Mouse (Mus musculus) neural tube, embryonic 11.5 days (tissue): ENCODE measurements around the gene Dnah14. TPM values are rescaled to one million over a fixed set of nuclear protein-coding genes. Genes with fewer than 3 reads are reported as not detected.
A peak's percentile ranks its signal among the peaks of the same experiment; 100 is the strongest.

Source experiments
- ATAC-seq: fragments of 200-750 bp; cut with Nextera tagmentation; 2 replicates; pipeline ENCODE4 v1.8.0; 2017; ENCODE audit warnings: moderate number of reproducible peaks, mild to moderate bottlenecking, moderate TSS enrichment, moderate library complexity; ENCODE audit not compliant: insufficient read depth, low FRiP score, low TSS enrichment
- DNase-seq: peaks from one replicate; pipeline ENCODE4 v3.0.0-alpha.2; 2015; ENCODE audit warnings: low spot score
- H3K27ac ChIP-seq: fragments of 300-500 bp; sonication (generic); 2 replicates; pipeline ENCODE4 v1.5.1; 2014; ENCODE audit warnings: low read depth, mild to moderate bottlenecking, low read length
- H3K27me3 ChIP-seq: fragments of 300-500 bp; sonication (generic); 2 replicates; pipeline ENCODE4 v1.6.1; 2014; ENCODE audit warnings: mild to moderate bottlenecking, low read length, mixed read lengths; ENCODE audit not compliant: control insufficient read depth, insufficient read depth
- H3K36me3 ChIP-seq: fragments of 300-500 bp; sonication (generic); 2 replicates; pipeline ENCODE4 v1.6.1; 2014; ENCODE audit warnings: mild to moderate bottlenecking, low read length, moderate library complexity, mixed read lengths; ENCODE audit not compliant: control insufficient read depth, insufficient read depth
- H3K4me1 ChIP-seq: fragments of 300-500 bp; sonication (generic); 2 replicates; pipeline ENCODE4 v1.6.1; 2014; ENCODE audit warnings: low read length, mixed read lengths; ENCODE audit not compliant: control insufficient read depth, insufficient read depth
- H3K4me2 ChIP-seq: fragments of 300-500 bp; sonication (generic); 2 replicates; pipeline ENCODE4 v1.6.1; 2014; ENCODE audit warnings: low read depth, mild to moderate bottlenecking, moderate library complexity
- H3K4me3 ChIP-seq: fragments of 300-500 bp; sonication (generic); 2 replicates; pipeline ENCODE4 v1.5.1; 2014; ENCODE audit warnings: low read depth, low read length
- H3K9ac ChIP-seq: fragments of 300-500 bp; sonication (generic); 2 replicates; pipeline ENCODE4 v1.6.1; 2014; ENCODE audit warnings: mild to moderate bottlenecking, low read length
- H3K9me3 ChIP-seq: fragments of 300-500 bp; sonication (generic); 2 replicates; pipeline ENCODE4 v1.6.1; 2016; ENCODE audit warnings: low read length; ENCODE audit not compliant: control insufficient read depth
- WGBS: fragments of 180-500 bp; shearing (Covaris S2); extraction: QIAGEN DNeasy Blood & Tissue Kit; methylation state at CpG from one replicate; pipeline ENCODE4 v1.1.7; 2014; 5-methylcytosine and 5-hydroxymethylcytosine counted together
- polyA plus RNA-seq: library from polyadenylated mRNA; unstranded; fragments of >200 nt; fragmentation: Nextera tagmentation; extraction: Ambion mirVana; gene quantifications from 2 replicates; pipeline ENCODE4 v1.2.1, GENCODE M21; 2014

The Dnah14 gene
- polyA plus RNA-seq, 1 experiment from 2014 or later = 2.1 TPM

GRCm38 (mm10) chr1:181850441-181850840, 274.1 kb downstream of the Dnah14 start:
- DNase-seq (no peak), ATAC-seq (no peak)
- no peak overlapping the region for H3K27ac ChIP-seq
- H3K4me2 ChIP-seq = no peak overlapping the region
- no peak overlapping the region for H3K4me3 ChIP-seq
- no peaks in the 10 kb centered on the region for H3K36me3 ChIP-seq
- no peaks in the 10 kb centered on the region for H3K27me3 ChIP-seq
- H3K9me3 ChIP-seq = no peaks in the 10 kb centered on the region
- no peak overlapping the region for H3K9ac ChIP-seq
- H3K4me1 ChIP-seq = peaks cover 4% of the 10 kb centered on the region; the same call in 1 of the 2 replicates
- 57% methylated on average over 4 of the region's 4 CpGs for WGBS

- Histone ChIP-seq H3K27ac (no peak overlapping the region), H3K9me3 (no peaks in the 10 kb centered on the region), H3K36me3 (no peaks in the 10 kb centered on the region), H3K4me2 (no peak overlapping the region), H3K9ac (no peak overlapping the region), H3K27me3 (no peaks in the 10 kb centered on the region), H3K4me1 (peaks cover 4% of the 10 kb centered on the region; the same call in 1 of the 2 replicates), H3K4me3 (no peak overlapping the region)
- 92% methylated on average over 12 of the region's 12 CpGs for WGBS
- ATAC-seq = no peak
- DNase-seq = no peak
These were observed 275.4 kb downstream of the Dnah14 start for GRCm38 (mm10) chr1:181851521-181852310.

GRCm38 (mm10) chr1:181852466-181852865, 276.1 kb downstream of the Dnah14 start:
- no peak overlapping the region for H3K9ac ChIP-seq
- ATAC-seq (no peak), DNase-seq (no peak)
- no peak overlapping the region for H3K4me2 ChIP-seq
- no peak overlapping the region for H3K4me3 ChIP-seq
- no peaks in the 10 kb centered on the region for H3K36me3 ChIP-seq
- H3K27ac ChIP-seq = no peak overlapping the region
- no peaks in the 10 kb centered on the region for H3K27me3 ChIP-seq
- WGBS = 48% methylated on average over 13 of the region's 13 CpGs
- H3K9me3 ChIP-seq = no peaks in the 10 kb centered on the region
- peaks cover 4% of the 10 kb centered on the region; the same call in 1 of the 2 replicates for H3K4me1 ChIP-seq

GRCm38 (mm10) chr1:181853081-181853736, 276.9 kb downstream of the Dnah14 start:
- Histone ChIP-seq H3K9me3 (no peaks in the 10 kb centered on the region), H3K36me3 (no peaks in the 10 kb centered on the region), H3K4me1 (peaks cover 4% of the 10 kb centered on the region; the same call in 1 of the 2 replicates), H3K4me3 (no peak overlapping the region), H3K27ac (no peak overlapping the region), H3K9ac (no peak overlapping the region; the same call in 1 of the 2 replicates), H3K27me3 (no peaks in the 10 kb centered on the region), H3K4me2 (peak overlapping the region; percentile 24; the same call in 1 of the 2 replicates)
- DNase-seq (peak; percentile 23), ATAC-seq (no peak)
- WGBS = 16% methylated on average over 19 of the region's 21 CpGs

GRCm38 (mm10) chr1:181854829-181855228, 278.5 kb downstream of the Dnah14 start:
- Histone ChIP-seq H3K4me1 (peaks cover 4% of the 10 kb centered on the region; the same call in 1 of the 2 replicates), H3K36me3 (no peaks in the 10 kb centered on the region), H3K27ac (no peak overlapping the region), H3K9ac (no peak overlapping the region), H3K4me2 (no peak overlapping the region), H3K4me3 (no peak overlapping the region), H3K9me3 (no peaks in the 10 kb centered on the region), H3K27me3 (no peaks in the 10 kb centered on the region)
- 97% methylated on average over 2 of the region's 2 CpGs for WGBS
- no peak for ATAC-seq
- DNase-seq = no peak

- WGBS = 82% methylated on average over 2 of the region's 2 CpGs
- Histone ChIP-seq H3K27me3 (no peaks in the 10 kb centered on the region), H3K36me3 (no peaks in the 10 kb centered on the region), H3K4me2 (no peak overlapping the region), H3K9ac (no peak overlapping the region), H3K9me3 (no peaks in the 10 kb centered on the region), H3K4me1 (peaks cover 4% of the 10 kb centered on the region; the same call in 1 of the 2 replicates), H3K27ac (no peak overlapping the region), H3K4me3 (no peak overlapping the region)
- DNase-seq = no peak
- ATAC-seq = no peak
These were observed 280.0 kb downstream of the Dnah14 start for GRCm38 (mm10) chr1:181856329-181856728.

- 22% methylated on average over 5 of the region's 5 CpGs for WGBS
- Histone ChIP-seq H3K9me3 (no peaks in the 10 kb centered on the region), H3K4me3 (no peak overlapping the region), H3K4me2 (no peak overlapping the region), H3K27ac (no peak overlapping the region), H3K27me3 (no peaks in the 10 kb centered on the region), H3K36me3 (no peaks in the 10 kb centered on the region), H3K9ac (no peak overlapping the region), H3K4me1 (no peaks in the 10 kb centered on the region)
- ATAC-seq = no peak
- peak; percentile 40 for DNase-seq
These were observed 284.3 kb downstream of the Dnah14 start for GRCm38 (mm10) chr1:181860659-181861058.

GRCm38 (mm10) chr1:181861181-181861902, 285.0 kb downstream of the Dnah14 start:
- no peaks in the 10 kb centered on the region for H3K27me3 ChIP-seq
- H3K9ac ChIP-seq = no peak overlapping the region
- no peaks in the 10 kb centered on the region for H3K4me1 ChIP-seq
- DNase-seq (no peak), ATAC-seq (no peak)
- H3K27ac ChIP-seq = no peak overlapping the region
- no peaks in the 10 kb centered on the region for H3K36me3 ChIP-seq
- H3K4me3 ChIP-seq = no peak overlapping the region
- WGBS = 81% methylated on average over 2 of the region's 2 CpGs
- H3K9me3 ChIP-seq = no peaks in the 10 kb centered on the region
- H3K4me2 ChIP-seq = no peak overlapping the region
